Mouse (Mus musculus) stomach, postnatal 0 days (tissue): Measurements from ENCODE around the gene Pyroxd2.

Experiments
- CTCF ChIP-seq: IDR thresholded peaks from 2 replicates; pipeline ENCODE4 v1.5.1; 2016; ENCODE audit warnings: antibody characterized with exemption, low read depth, mild to moderate bottlenecking, moderate library complexity
- EP300 ChIP-seq: optimal IDR thresholded peaks from 2 replicates; pipeline ENCODE3; 2016; ENCODE audit warnings: antibody characterized with exemption

GRCm38 (mm10) chr19:42722500-42722899, 30.1 kb downstream of the Pyroxd2 start:
- TF ChIP-seq CTCF (no peak), EP300 (no peak)
